Comparison of ENCODE assay signal across 8 mouse cellular contexts in genomic region chr2:180589123-180589831, GRCm38 (mm10). TPM values are rescaled to one million over a fixed set of nuclear protein-coding genes. Genes with fewer than 3 reads are reported as not detected.
DNase-seq lines count a peak whose midpoint lies in the region; ATAC-seq lines count a peak whose summit lies in the region.

TSS of gene Ogfr (plus strand) at chr2:180589245.

- H3K27ac ChIP-seq in intestine, embryonic 14.5 days (ENCODE audit: low read depth), result peak within 1 kb of the TSS; percentile 77

- H3K9ac ChIP-seq in intestine, embryonic 14.5 days (ENCODE audit: low read length), result peak within 1 kb of the TSS; percentile 62

- H3K27me3 ChIP-seq in intestine, embryonic 14.5 days (replicated peaks; ENCODE audit: control insufficient read depth, insufficient read depth, low read length), result no peaks in the 10 kb centered on the region

- intact Hi-C loops in gastrocnemius, postnatal 36 days (cut with DNase I), result no loop called here
- intact Hi-C loops in left cerebral cortex, postnatal 10 days (cut with DNase I), result no loop called here

- ATAC-seq in intestine, embryonic 14.5 days (replicated peaks; ENCODE audit: low FRiP score, low TSS enrichment, low read depth), result peak; percentile 92
- peak; percentile 89 for ATAC-seq in megakaryocyte progenitor cell, adult 5-6 weeks (replicated peaks; ENCODE audit: poor library complexity)

- no peaks in the 10 kb centered on the region for H3K9me3 ChIP-seq in intestine, embryonic 14.5 days (ENCODE audit: control insufficient read depth, low read length)

- H3K4me1 ChIP-seq in intestine, embryonic 14.5 days (replicated peaks; ENCODE audit: control insufficient read depth, insufficient read depth, low read length), result peaks cover 7% of the 10 kb centered on the region

- DNase-seq in adrenal gland, adult (ENCODE audit: inconsistent age in 2 of 2, low spot score in 1 of 2), result peak; percentile 87 to 96
- peak; percentile 93 for DNase-seq in embryo, embryonic 11 days
- peak; percentile 68 to 78 for DNase-seq in gastrocnemius, postnatal 36 days
- DNase-seq in intestine, embryonic 14.5 days (ENCODE audit: low spot score), result peak; percentile 93
- DNase-seq in left cerebral cortex, postnatal 10 days (ENCODE audit: extremely low spot score in 1 of 2, low spot score in 2 of 2), result peak; percentile 69 to 91
- peak; percentile 91 for DNase-seq in right cerebral cortex, postnatal 10 days (ENCODE audit: low spot score in 2 of 2)
- DNase-seq in urinary bladder, postnatal 14 days (ENCODE audit: low spot score), result peak; percentile 79

- peak within 1 kb of the TSS; percentile 63 for H3K4me3 ChIP-seq in intestine, embryonic 14.5 days (ENCODE audit: low read depth, low read length)

- H3K36me3 ChIP-seq in intestine, embryonic 14.5 days (ENCODE audit: control insufficient read depth, insufficient read depth, low read length), result peaks cover 63% of the 10 kb centered on the region

- WGBS in intestine, embryonic 14.5 days, result 3% methylated on average over 65 of the region's 67 CpGs

- H3K4me2 ChIP-seq in intestine, embryonic 14.5 days (ENCODE audit: low read length), result peak within 1 kb of the TSS; percentile 85

RNA-seq across cellular contexts. Expression of gene Ogfr, which starts in this region (rescaled TPM):
- total RNA-seq in gastrocnemius, postnatal 36 days (2021), result 10 to 100 TPM; 20.4 to 21.4 TPM
- 62.7 and 64.6 TPM in 2 replicates for polyA plus RNA-seq in intestine, embryonic 14.5 days (2014; fragmentation: Nextera tagmentation; extraction: Ambion mirVana)
- 10 to 100 TPM; 67.3 to 77.1 TPM for total RNA-seq in left cerebral cortex, postnatal 10 days (2021)
- total RNA-seq in megakaryocyte progenitor cell, adult 5-6 weeks (2015), result 22.9 and 24.4 TPM in 2 replicates
- total RNA-seq in megakaryocyte progenitor cell, adult 5-6 weeks (2017), result 34.9 and 47.6 TPM in 2 replicates

Comparison
In these comparisons a context has a peak if more than half of its experiments do, and no peak if none do; other contexts are left out.
1. Peak in every context shown above with its lines: DNase-seq, ATAC-seq, H3K4me3 ChIP-seq and H3K27ac ChIP-seq.